ENCODE assay signal across 21 mouse cellular contexts in genomic region chr12:80427683-80428082, GRCm38 (mm10). TPM values are rescaled to one million over a fixed set of nuclear protein-coding genes. Genes with fewer than 3 reads are reported as not detected.
DNase-seq lines count a peak whose midpoint lies in the region; ATAC-seq and TF ChIP-seq lines count a peak whose summit lies in the region.
"Had no signal": no experiment of that assay in that cellular context is flagged by ENCODE, and none has a peak within 500 bp of the region (broad histone marks: within the 10 kb centered on the region; RNA-seq: fewer than 3 reads in every experiment).

No protein-coding gene starts in this region.

- TF ChIP-seq CTCF in cerebellum, adult 2 months (IDR thresholded peaks at IDR 0.05; ENCODE audit: borderline replicate concordance, insufficient read depth, low read depth, low read length): no peak

- peaks cover 5% of the 10 kb centered on the region; the same call in 1 of the 2 replicates for H3K4me1 ChIP-seq in cerebellum, adult 2 months (ENCODE audit: control insufficient read depth, insufficient read depth, low read length)
- H3K4me1 ChIP-seq in heart, embryonic 10.5 days: no peaks in the 10 kb centered on the region
- peaks cover 10% of the 10 kb centered on the region for H3K4me1 ChIP-seq in heart, embryonic 16.5 days (ENCODE audit: control insufficient read depth, insufficient read depth, low read length)
- H3K4me1 ChIP-seq: forebrain, embryonic 13.5 days; hindbrain, embryonic 12.5 days; liver, embryonic 12.5 days; stomach, embryonic 15.5 days had no signal

- H3K9me3 ChIP-seq in heart, embryonic 10.5 days: no peaks in the 10 kb centered on the region
- H3K9me3 ChIP-seq in heart, embryonic 16.5 days (replicated peaks; ENCODE audit: control insufficient read depth, low read length): no peaks in the 10 kb centered on the region
- H3K9me3 ChIP-seq: hindbrain, embryonic 12.5 days; limb, embryonic 12.5 days; liver, embryonic 12.5 days; midbrain, embryonic 13.5 days; stomach, embryonic 15.5 days had no signal

- no peak for ATAC-seq in heart, embryonic 16.5 days (replicated peaks; ENCODE audit: extremely low read depth, insufficient read depth, low FRiP score)
- ATAC-seq: forebrain, embryonic 13.5 days; liver, embryonic 12.5 days; midbrain, embryonic 13.5 days had no signal

- no peak overlapping the region for H3K4me3 ChIP-seq in cerebellum, adult 2 months (replicated peaks; ENCODE audit: insufficient read depth, low read depth, low read length)
- no peak overlapping the region for H3K4me3 ChIP-seq in heart, embryonic 10.5 days
- H3K4me3 ChIP-seq in heart, embryonic 16.5 days (ENCODE audit: low read length): no peak overlapping the region
- H3K4me3 ChIP-seq: forebrain, embryonic 13.5 days; hindbrain, embryonic 12.5 days; limb, embryonic 12.5 days; liver, embryonic 12.5 days; midbrain, embryonic 13.5 days; stomach, embryonic 15.5 days had no signal

- TF ChIP-seq POLR2A in cerebellum, adult 2 months (IDR thresholded peaks at IDR 0.05; ENCODE audit: borderline replicate concordance, insufficient read depth, low read length): no peak

- peaks cover 29% of the 10 kb centered on the region for H3K36me3 ChIP-seq in heart, embryonic 10.5 days
- peaks cover 12% of the 10 kb centered on the region for H3K36me3 ChIP-seq in heart, embryonic 16.5 days (ENCODE audit: control insufficient read depth, insufficient read depth)

- H3K9ac ChIP-seq in heart, embryonic 16.5 days (ENCODE audit: low read length): no peak overlapping the region
- H3K9ac ChIP-seq: forebrain, embryonic 13.5 days; hindbrain, embryonic 12.5 days; limb, embryonic 12.5 days; liver, embryonic 12.5 days; midbrain, embryonic 13.5 days; stomach, embryonic 15.5 days had no signal

- H3K27ac ChIP-seq in cerebellum, adult 2 months (ENCODE audit: insufficient read depth, low read length): no peak overlapping the region
- no peak overlapping the region for H3K27ac ChIP-seq in heart, embryonic 10.5 days
- peak overlapping the region; percentile 69 for H3K27ac ChIP-seq in heart, embryonic 16.5 days (ENCODE audit: low read length)
- H3K27ac ChIP-seq: forebrain, embryonic 13.5 days; hindbrain, embryonic 12.5 days; limb, embryonic 12.5 days; liver, embryonic 12.5 days; midbrain, embryonic 13.5 days; stomach, embryonic 15.5 days had no signal

- no peak overlapping the region; the same call in 1 of the 2 replicates for H3K4me2 ChIP-seq in heart, embryonic 16.5 days (ENCODE audit: low read depth, low read length)
- H3K4me2 ChIP-seq: forebrain, embryonic 13.5 days; hindbrain, embryonic 12.5 days; limb, embryonic 12.5 days; liver, embryonic 12.5 days; midbrain, embryonic 13.5 days; stomach, embryonic 15.5 days had no signal

- DNase-seq in cerebellum, adult 2 months: peak; percentile 37 to 72
- DNase-seq in cerebellum, adult 8-10 months: no peak
- DNase-seq in heart, adult 18-20 months: peak; percentile 33 to 55
- no peak for DNase-seq in heart, embryonic 10.5 days (ENCODE audit: low spot score)
- DNase-seq in brain, adult 2 months (ENCODE audit: low read depth, low spot score): peak; percentile 63
- DNase-seq in urinary bladder, adult 18-20 months (ENCODE audit: low spot score in 2 of 2): no peak
- DNase-seq: adrenal gland, postnatal 25 days; gastrocnemius, postnatal 10 days; kidney, adult 18-20 months; kidney, postnatal 4 days; lung, adult 18-20 months; lung, postnatal 10 days; thymus, adult 18-20 months; thymus, postnatal 36 days had no signal

- no peaks in the 10 kb centered on the region for H3K27me3 ChIP-seq in cerebellum, adult 2 months (ENCODE audit: control insufficient read depth, insufficient read depth, low read length)
- H3K27me3 ChIP-seq in heart, embryonic 10.5 days (ENCODE audit: insufficient read depth, poor library complexity, severe bottlenecking): no peaks in the 10 kb centered on the region
- no peaks in the 10 kb centered on the region for H3K27me3 ChIP-seq in heart, embryonic 16.5 days (ENCODE audit: control insufficient read depth, insufficient read depth, low read length)
- H3K27me3 ChIP-seq: forebrain, embryonic 13.5 days; hindbrain, embryonic 12.5 days; limb, embryonic 12.5 days; liver, embryonic 12.5 days; midbrain, embryonic 13.5 days; stomach, embryonic 15.5 days had no signal

- WGBS in cerebellum, adult 2 months: 38% methylated on average over 3 of the region's 3 CpGs
- WGBS in heart, embryonic 10.5 days: 82% methylated on average over 3 of the region's 3 CpGs
- 69% methylated on average over 3 of the region's 3 CpGs for WGBS in heart, embryonic 16.5 days

RNA-seq across cellular contexts. Expression of gene Dcaf5, which starts 8.7 kb away (rescaled TPM):
- polyA plus RNA-seq in cerebellum, adult 2 months (2012; rRNA removed): 36.5 and 36.9 TPM in 2 replicates
- 10 to 100 TPM; 31.6 to 43.3 TPM for total RNA-seq in heart, adult 18-20 months (2021)
- 8.5 and 9.9 TPM in 2 replicates for polyA plus RNA-seq in heart, embryonic 10.5 days (2016; fragmentation: Nextera tagmentation; extraction: Ambion mirVana)
- 9.6 and 12.4 TPM in 2 replicates for polyA plus RNA-seq in heart, embryonic 16.5 days (2015; fragmentation: Nextera tagmentation; extraction: Ambion mirVana)

RNA-seq across cellular contexts. Expression of gene Exd2, which starts 35.2 kb away (rescaled TPM):
- polyA plus RNA-seq in cerebellum, adult 2 months (2012; rRNA removed): 61.5 and 68.0 TPM in 2 replicates
- 10 to 100 TPM; 16.5 to 17.9 TPM for total RNA-seq in heart, adult 18-20 months (2021)
- 21.2 TPM in 2 replicates for polyA plus RNA-seq in heart, embryonic 10.5 days (2016; fragmentation: Nextera tagmentation; extraction: Ambion mirVana)
- polyA plus RNA-seq in heart, embryonic 16.5 days (2015; fragmentation: Nextera tagmentation; extraction: Ambion mirVana): 17.0 and 17.9 TPM in 2 replicates

Comparison
In these comparisons a context has a peak if more than half of its experiments do, and no peak if none do; other contexts are left out.
1. DNase-seq: peak in cerebellum, adult 2 months (2 of 2), heart, adult 18-20 months (2 of 2) and brain, adult 2 months (single experiment); none in cerebellum, adult 8-10 months (single experiment), heart, embryonic 10.5 days (single experiment) and urinary bladder, adult 18-20 months (0 of 2).